In the genomic region with DNA sequence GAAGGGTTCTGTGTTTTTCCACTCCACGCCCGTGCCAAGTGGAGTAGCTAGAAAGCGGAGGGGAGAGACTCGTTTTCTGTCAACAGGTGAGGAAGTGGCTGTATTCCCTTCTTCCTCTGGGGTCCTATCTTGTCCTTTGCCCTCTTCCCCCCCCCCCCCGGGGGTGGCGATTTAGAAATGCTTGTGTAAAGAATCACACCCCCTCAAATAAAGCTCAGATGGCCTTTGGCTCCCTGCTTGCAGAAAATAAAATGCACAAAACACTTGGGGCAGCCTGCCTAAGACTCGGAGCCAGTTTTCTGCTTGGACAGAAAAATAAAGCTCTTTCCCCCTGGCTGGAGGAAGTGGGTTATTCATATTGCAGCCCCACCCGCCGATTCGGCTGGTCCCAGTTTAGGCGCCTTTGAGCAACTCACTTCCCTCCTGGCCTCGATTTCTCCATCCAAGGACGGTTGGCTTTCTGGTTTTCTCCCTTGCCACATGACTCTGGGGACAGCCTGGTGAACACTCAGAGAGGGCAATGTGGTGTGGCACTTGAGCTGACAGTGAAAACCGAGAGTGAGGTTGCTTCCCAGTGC, we compare ENCODE assay signal across 8 mouse cellular contexts. TPM values are rescaled to one million over a fixed set of nuclear protein-coding genes. Genes with fewer than 3 reads are reported as not detected.
DNase-seq lines count a peak whose midpoint lies in the region; ATAC-seq lines count a peak whose summit lies in the region.

No protein-coding gene starts in this region.

- WGBS in intestine, embryonic 15.5 days: 22% methylated on average over 14 of the region's 14 CpGs

- DNase-seq in A20 (ENCODE audit: low read depth, low spot score) (peak; percentile 48), R1 (ENCODE audit: low read depth, low spot score) (peak; percentile 20)
- peak; percentile 48 to 52 for DNase-seq in gastrocnemius, postnatal 36 days
- DNase-seq in lung, postnatal 14 days: peak; percentile 42
- DNase-seq in yolk sac, embryonic 10.5 days (ENCODE audit: low spot score): peak; percentile 77
- DNase-seq in right cerebral cortex, postnatal 36 days (ENCODE audit: low spot score in 2 of 2): no peak
- DNase-seq in left cerebral cortex, adult 11 months (ENCODE audit: low spot score): no peak

- peaks cover 36% of the 10 kb centered on the region for H3K4me1 ChIP-seq in intestine, embryonic 15.5 days (replicated peaks)

- H3K27me3 ChIP-seq in intestine, embryonic 15.5 days (replicated peaks): no peaks in the 10 kb centered on the region

- peak overlapping the region; percentile 82 for H3K4me2 ChIP-seq in intestine, embryonic 15.5 days (replicated peaks)

- intact Hi-C loops in gastrocnemius, postnatal 36 days (cut with DNase I): no loop called here

- peak overlapping the region; percentile 56 for H3K9ac ChIP-seq in intestine, embryonic 15.5 days

- H3K36me3 ChIP-seq in intestine, embryonic 15.5 days: no peaks in the 10 kb centered on the region

- H3K4me3 ChIP-seq in intestine, embryonic 15.5 days (replicated peaks): peak overlapping the region; percentile 59

- H3K27ac ChIP-seq in intestine, embryonic 15.5 days: 0 out of 2 replicates have a peak overlapping the region, but pooled peaks have one; percentile 17

- no peak for ATAC-seq in intestine, embryonic 15.5 days

- no peaks in the 10 kb centered on the region for H3K9me3 ChIP-seq in intestine, embryonic 15.5 days

RNA-seq across cellular contexts. Expression of gene Slc8b1, which starts 0.8 kb away (rescaled TPM):
- 1 to 10 TPM; 7.9 to 9.7 TPM for total RNA-seq in gastrocnemius, postnatal 36 days (2021)
- polyA plus RNA-seq in intestine, embryonic 15.5 days (2015; fragmentation: Nextera tagmentation; extraction: Ambion mirVana): 6.2 and 6.6 TPM in 2 replicates

RNA-seq across cellular contexts. Expression of gene Plbd2, which starts 8.3 kb away (rescaled TPM):
- total RNA-seq in gastrocnemius, postnatal 36 days (2021): 10 to 100 TPM; 28.0 to 41.3 TPM
- 49.8 and 50.2 TPM in 2 replicates for polyA plus RNA-seq in intestine, embryonic 15.5 days (2015; fragmentation: Nextera tagmentation; extraction: Ambion mirVana)

RNA-seq across cellular contexts. Expression of gene Sds, which starts 35.4 kb away (rescaled TPM):
- total RNA-seq in gastrocnemius, postnatal 36 days (2021): under 1 TPM in 1 of 2 experiments, not detected in 1; 0.20 TPM
- not detected in 2 replicates for polyA plus RNA-seq in intestine, embryonic 15.5 days (2015; fragmentation: Nextera tagmentation; extraction: Ambion mirVana)

RNA-seq across cellular contexts. Expression of gene Sdsl, which starts 39.1 kb away (rescaled TPM):
- total RNA-seq in gastrocnemius, postnatal 36 days (2021): under 1 TPM; 0.59 to 0.77 TPM
- polyA plus RNA-seq in intestine, embryonic 15.5 days (2015; fragmentation: Nextera tagmentation; extraction: Ambion mirVana): 14.0 and 18.0 TPM in 2 replicates

Comparison
In these comparisons a context has a peak if more than half of its experiments do, and no peak if none do; other contexts are left out.
1. DNase-seq: peak in A20 (single experiment), R1 (single experiment), gastrocnemius, postnatal 36 days (2 of 2), lung, postnatal 14 days (single experiment) and yolk sac, embryonic 10.5 days (single experiment); none in right cerebral cortex, postnatal 36 days (0 of 2) and left cerebral cortex, adult 11 months (single experiment).